In genomic region chr1:121372656-121373055, GRCm38 (mm10) we compare ENCODE assay signal across 11 mouse cellular contexts.
"Had no signal": no experiment of that assay in that cellular context is flagged by ENCODE, and none has a peak within 500 bp of the region (broad histone marks: within the 10 kb centered on the region; RNA-seq: fewer than 3 reads in every experiment).

No protein-coding gene starts in this region.

- DNase-seq: left cerebral cortex, postnatal 4 days; liver; liver, embryonic 13.5 days; liver, postnatal 0 days; lung, adult 18-20 months; lung, adult 2 months; lung, embryonic 14.5 days; lung, postnatal 10 days; lung, postnatal 14 days; lung, postnatal 36 days; midbrain, embryonic 14.5 days had no signal
